Mouse (Mus musculus) hindbrain, embryonic 12.5 days (tissue): Measurements from ENCODE around the gene Cldn16. TPM values are rescaled to one million over a fixed set of nuclear protein-coding genes. Genes with fewer than 3 reads are reported as not detected.
"Not testable (repeated sequence)": the region's sequence is repeated elsewhere in the genome, so short reads cannot be mapped to it uniquely, and the experiment has no call there.

ENCODE experiments used
- ATAC-seq: fragments of 200-750 bp; cut with Nextera tagmentation; 2 replicates; pipeline ENCODE4 v1.8.0; 2017; ENCODE audit warnings: moderate TSS enrichment; ENCODE audit not compliant: low FRiP score
- H3K27ac ChIP-seq: fragments of 300-500 bp; sonication (generic); 2 replicates; pipeline ENCODE4 v1.5.1; 2016; ENCODE audit warnings: mild to moderate bottlenecking
- H3K27me3 ChIP-seq: fragments of 300-500 bp; sonication (generic); 2 replicates; pipeline ENCODE4 v1.6.1; 2016; ENCODE audit warnings: mild to moderate bottlenecking
- H3K36me3 ChIP-seq: fragments of 300-500 bp; sonication (generic); 2 replicates; pipeline ENCODE4 v1.6.1; 2016; ENCODE audit warnings: mild to moderate bottlenecking
- H3K4me1 ChIP-seq: fragments of 300-500 bp; sonication (generic); 2 replicates; pipeline ENCODE4 v1.6.1; 2016
- H3K4me2 ChIP-seq: fragments of 300-500 bp; sonication (generic); replicated peaks from 2 replicates; pipeline ENCODE4 v1.6.1; 2016; ENCODE audit warnings: mild to moderate bottlenecking
- H3K4me3 ChIP-seq: fragments of 300-500 bp; sonication (generic); 2 replicates; pipeline ENCODE4 v1.5.1; 2016; ENCODE audit warnings: mild to moderate bottlenecking
- H3K9ac ChIP-seq: fragments of 300-500 bp; sonication (generic); 2 replicates; pipeline ENCODE4 v1.6.1; 2016; ENCODE audit warnings: mild to moderate bottlenecking, moderate library complexity
- H3K9me3 ChIP-seq: fragments of 300-500 bp; sonication (generic); replicated peaks from 2 replicates; pipeline ENCODE4 v1.6.1; 2016; ENCODE audit warnings: mild to moderate bottlenecking
- WGBS: fragments of 180-500 bp; shearing (Covaris S2); methylation state at CpG from one replicate; pipeline ENCODE4 v1.1.7; 2016; 5-methylcytosine and 5-hydroxymethylcytosine counted together
- polyA plus RNA-seq: library from polyadenylated mRNA; unstranded; fragments of >200 nt; fragmentation: Nextera tagmentation; extraction: Ambion mirVana; gene quantifications from 2 replicates; pipeline ENCODE4 v1.2.1, GENCODE M21; 2016

Gene Cldn16
- polyA plus RNA-seq, 1 experiment from 2014 or later: not detected

DNA sequence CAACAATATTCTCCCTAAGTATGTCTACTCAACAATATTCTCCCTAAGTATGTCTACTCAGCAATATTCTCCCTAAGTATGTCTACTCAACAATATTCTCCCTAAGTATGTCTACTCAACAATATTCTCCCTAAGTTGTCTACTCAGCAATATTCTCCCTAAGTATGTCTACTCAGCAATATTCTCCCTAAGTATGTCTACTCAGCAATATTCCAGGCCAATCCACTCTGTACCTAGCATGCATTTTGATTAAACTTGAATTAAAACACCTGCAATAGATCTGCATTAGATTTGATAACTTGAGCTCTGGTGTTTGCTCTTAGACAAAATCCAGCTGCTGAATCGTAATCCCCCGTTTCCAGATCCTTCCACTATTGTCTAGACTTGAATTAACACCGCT, 36.8 kb downstream of the Cldn16 start:
- not testable (repeated sequence) for H3K9me3 ChIP-seq, ATAC-seq, H3K27ac ChIP-seq, H3K4me3 ChIP-seq, H3K36me3 ChIP-seq, H3K4me1 ChIP-seq, H3K27me3 ChIP-seq, H3K4me2 ChIP-seq, H3K9ac ChIP-seq
- WGBS: 87% methylated on average over 3 of the region's 3 CpGs

DNA sequence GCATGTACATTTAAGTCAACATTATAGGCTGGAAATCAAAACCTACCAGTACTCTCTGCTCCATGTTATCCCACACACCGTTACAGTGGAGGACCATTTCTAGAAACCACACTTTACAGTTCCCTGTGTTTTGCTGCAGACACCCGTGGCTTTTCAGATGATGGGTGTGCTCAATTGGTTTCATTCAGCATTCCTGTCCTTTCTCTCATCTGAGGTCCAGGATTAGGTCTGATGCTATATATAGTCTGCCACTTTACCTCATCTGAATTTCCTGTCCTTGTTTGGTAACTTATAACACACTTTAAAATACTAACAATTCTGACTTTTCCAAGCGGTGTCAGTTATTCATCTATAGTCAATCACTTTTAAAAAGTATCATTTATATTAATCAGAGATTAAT, 37.8 kb downstream of the Cldn16 start:
- no peak overlapping the region for H3K4me3 ChIP-seq
- ATAC-seq: no peak
- WGBS: 86% methylated on average over 3 of the region's 3 CpGs

DNA sequence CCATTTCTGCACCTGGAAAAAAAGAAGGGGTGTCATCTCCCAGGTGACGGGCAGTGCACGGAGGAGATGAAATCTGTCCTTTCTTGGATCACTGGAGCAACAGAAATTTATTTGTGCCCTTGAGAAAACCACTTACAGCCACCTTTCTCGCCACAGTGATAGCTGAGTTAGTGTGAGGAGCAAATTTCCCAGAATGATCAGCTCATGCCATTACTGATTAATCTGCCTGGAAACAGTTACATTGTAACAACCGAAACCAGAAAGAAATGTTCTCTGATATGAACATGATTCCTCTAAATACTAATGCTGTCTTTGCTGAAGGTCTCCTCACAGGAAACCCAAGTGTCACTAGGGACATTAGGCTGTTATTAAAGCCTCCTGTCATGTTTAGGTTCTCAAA, 42.0 kb downstream of the Cldn16 start:
- Histone ChIP-seq H3K9me3 (no peaks in the 10 kb centered on the region), H3K9ac (no peak overlapping the region), H3K36me3 (no peaks in the 10 kb centered on the region), H3K27me3 (no peaks in the 10 kb centered on the region), H3K4me3 (no peak overlapping the region), H3K4me2 (no peak overlapping the region), H3K27ac (no peak overlapping the region), H3K4me1 (no peaks in the 10 kb centered on the region)
- 84% methylated on average over 4 of the region's 4 CpGs for WGBS
- no peak for ATAC-seq

More for the DNA sequence above, 37.8 kb downstream of the Cldn16 start:
- no peaks in the 10 kb centered on the region for H3K9me3 ChIP-seq
- no peak overlapping the region for H3K4me2 ChIP-seq
- no peaks in the 10 kb centered on the region for H3K27me3 ChIP-seq
- no peaks in the 10 kb centered on the region for H3K4me1 ChIP-seq
- no peak overlapping the region for H3K27ac ChIP-seq
- H3K9ac ChIP-seq: no peak overlapping the region
- no peaks in the 10 kb centered on the region for H3K36me3 ChIP-seq

DNA sequence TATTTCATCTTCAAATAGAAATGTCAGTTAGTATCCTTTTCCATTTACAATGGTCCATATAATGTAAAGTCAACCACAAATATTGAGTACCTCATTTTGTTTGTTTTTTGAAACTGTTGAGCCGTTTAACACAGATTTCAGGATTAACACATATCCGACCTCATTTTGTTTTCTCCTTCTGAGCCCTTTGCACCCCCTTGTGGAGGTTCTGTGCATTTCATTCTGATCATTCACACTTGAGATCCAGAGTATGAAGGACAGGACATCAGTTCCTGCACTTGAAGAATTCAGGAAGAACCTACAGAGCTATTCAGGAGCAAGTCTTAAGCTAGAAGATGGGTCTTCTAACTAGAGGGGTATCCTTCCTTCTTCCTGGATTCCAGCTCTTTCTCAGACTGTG, 56.7 kb downstream of the Cldn16 start:
- no peak overlapping the region for H3K4me3 ChIP-seq
- H3K36me3 ChIP-seq: no peaks in the 10 kb centered on the region
- ATAC-seq: no peak

DNA sequence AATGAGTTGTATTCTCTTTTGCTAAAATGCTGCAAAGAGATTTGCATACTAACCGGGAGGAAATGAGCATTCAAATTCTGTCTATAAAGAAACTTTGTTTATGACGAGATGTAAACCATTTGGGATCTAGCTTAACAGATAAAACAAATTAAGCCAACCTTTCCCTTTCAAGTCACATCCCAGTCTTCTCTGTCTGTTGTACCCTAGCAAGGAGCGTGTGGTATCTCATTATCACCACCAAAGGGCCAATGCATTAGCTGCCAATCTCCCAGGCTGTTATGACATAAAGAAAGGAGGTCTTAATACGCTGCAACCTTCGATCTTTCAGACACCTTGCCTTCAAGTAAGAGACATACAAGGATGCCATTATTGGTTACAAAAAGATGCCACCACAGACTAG, 62.9 kb downstream of the Cldn16 start:
- no peak overlapping the region for H3K27ac ChIP-seq
- peaks cover 9% of the 10 kb centered on the region; the same call in 1 of the 2 replicates for H3K4me1 ChIP-seq
- 80% methylated on average over 5 of the region's 5 CpGs for WGBS

More for the DNA sequence above, 56.7 kb downstream of the Cldn16 start:
- H3K4me1 ChIP-seq: no peaks in the 10 kb centered on the region
- H3K9ac ChIP-seq: no peak overlapping the region
- no peaks in the 10 kb centered on the region for H3K27me3 ChIP-seq
- H3K9me3 ChIP-seq: no peaks in the 10 kb centered on the region
- WGBS: 62% methylated on average over 2 of the region's 2 CpGs
- no peak overlapping the region for H3K4me2 ChIP-seq
- H3K27ac ChIP-seq: no peak overlapping the region

DNA sequence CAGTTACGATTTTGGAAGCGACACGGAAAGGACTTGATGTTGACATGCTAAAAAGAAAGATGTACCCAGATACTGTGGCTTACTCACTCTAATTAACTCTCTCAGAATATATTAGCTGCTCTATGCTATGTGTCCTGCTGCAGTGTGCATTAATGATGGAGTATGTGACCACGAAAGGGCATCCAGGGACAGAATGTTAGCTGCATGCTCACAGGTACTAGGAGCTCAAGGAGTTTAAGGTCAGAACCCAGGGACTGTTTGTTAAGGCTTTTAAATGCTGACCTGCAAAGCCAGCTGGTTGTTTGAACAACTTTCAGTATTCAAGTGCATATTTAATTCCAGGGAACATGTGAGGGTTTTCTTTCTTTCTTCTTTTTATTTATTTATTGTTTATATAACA, 63.7 kb downstream of the Cldn16 start, which contains the start of gene Tmem207:
Tmem207 (minus strand) TSS at position 101 of the 400 bp plus-strand sequence.
- Histone ChIP-seq H3K4me2 (no peak within 1 kb of the TSS), H3K27me3 (no peaks in the 10 kb centered on the region), H3K9me3 (no peaks in the 10 kb centered on the region), H3K27ac (no peak within 1 kb of the TSS), H3K4me1 (peaks cover 9% of the 10 kb centered on the region; the same call in 1 of the 2 replicates), H3K9ac (no peak within 1 kb of the TSS), H3K4me3 (no peak within 1 kb of the TSS), H3K36me3 (no peaks in the 10 kb centered on the region)
- WGBS: 82% methylated on average over 4 of the region's 4 CpGs
- no peak for ATAC-seq

More for the DNA sequence above, 62.9 kb downstream of the Cldn16 start:
- H3K4me3 ChIP-seq: no peak overlapping the region
- no peak overlapping the region for H3K4me2 ChIP-seq
- no peak for ATAC-seq
- no peaks in the 10 kb centered on the region for H3K27me3 ChIP-seq
- H3K9ac ChIP-seq: no peak overlapping the region
- no peaks in the 10 kb centered on the region for H3K9me3 ChIP-seq
- no peaks in the 10 kb centered on the region for H3K36me3 ChIP-seq

DNA sequence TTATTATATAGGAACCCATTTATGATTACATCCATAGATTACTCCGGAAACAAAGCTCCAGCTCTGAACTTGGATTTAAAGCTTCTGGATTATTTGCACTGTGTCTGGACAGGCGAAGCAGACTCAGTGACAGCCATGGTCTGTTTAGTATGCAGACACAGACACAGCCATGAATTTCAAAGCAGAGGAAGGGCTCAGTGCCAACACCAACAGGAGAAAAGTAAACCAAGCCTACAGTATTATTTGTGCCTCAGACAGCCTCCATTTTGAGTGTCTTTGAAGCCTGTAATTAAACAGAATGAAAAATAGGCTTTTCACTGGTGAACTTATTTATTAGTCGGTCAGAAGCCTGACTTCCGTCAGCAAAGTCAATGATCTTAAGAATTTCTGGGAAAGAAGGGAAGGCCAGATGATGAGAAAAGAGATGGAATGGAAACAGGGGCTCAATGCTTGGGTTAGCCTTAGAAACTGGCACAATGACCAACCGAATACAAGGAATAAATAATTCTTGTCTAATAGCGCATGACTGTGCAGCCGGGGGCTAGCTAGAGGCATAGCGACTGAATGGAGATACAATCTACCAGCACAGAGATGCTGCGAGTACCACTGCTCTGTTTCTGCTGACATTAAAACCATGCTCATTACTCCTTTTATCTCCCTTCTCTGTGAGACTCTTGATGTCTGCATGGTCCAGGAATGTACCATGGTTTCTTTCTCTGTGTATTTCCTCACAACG, 65.2 kb downstream of the Cldn16 start:
- 67% methylated on average over 10 of the region's 10 CpGs for WGBS
- Histone ChIP-seq H3K4me2 (no peak overlapping the region), H3K9ac (no peak overlapping the region), H3K4me1 (peaks cover 9% of the 10 kb centered on the region; the same call in 1 of the 2 replicates), H3K27me3 (no peaks in the 10 kb centered on the region), H3K27ac (peak overlapping the region; percentile 49), H3K9me3 (no peaks in the 10 kb centered on the region), H3K36me3 (no peaks in the 10 kb centered on the region), H3K4me3 (no peak overlapping the region)
- peak; percentile 92 for ATAC-seq

DNA sequence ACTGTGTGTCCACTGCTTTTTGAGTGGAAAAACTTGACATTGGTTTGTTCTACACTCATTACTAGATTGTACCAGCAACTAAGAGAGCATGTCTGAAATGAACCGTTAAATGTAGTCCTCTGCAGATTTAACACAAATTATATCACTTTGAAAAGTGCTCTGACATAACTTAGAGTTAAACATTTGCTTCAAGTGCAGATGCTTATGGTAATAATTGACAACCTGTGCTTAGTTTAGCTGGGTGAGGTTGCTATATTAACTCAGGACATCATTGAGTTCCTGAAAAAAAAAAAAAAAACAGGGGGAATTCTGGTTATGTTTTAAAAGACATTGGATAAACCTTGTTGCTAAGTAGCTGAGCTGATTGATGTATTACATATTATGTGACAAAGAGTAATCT, 67.5 kb downstream of the Cldn16 start:
- Histone ChIP-seq H3K4me2 (no peak overlapping the region), H3K9ac (no peak overlapping the region), H3K9me3 (no peaks in the 10 kb centered on the region), H3K4me3 (no peak overlapping the region), H3K27me3 (no peaks in the 10 kb centered on the region), H3K4me1 (peaks cover 9% of the 10 kb centered on the region; the same call in 1 of the 2 replicates), H3K36me3 (no peaks in the 10 kb centered on the region), H3K27ac (no peak overlapping the region)
- ATAC-seq: no peak
- 92% methylated on average over 1 of the region's 1 CpGs for WGBS

DNA sequence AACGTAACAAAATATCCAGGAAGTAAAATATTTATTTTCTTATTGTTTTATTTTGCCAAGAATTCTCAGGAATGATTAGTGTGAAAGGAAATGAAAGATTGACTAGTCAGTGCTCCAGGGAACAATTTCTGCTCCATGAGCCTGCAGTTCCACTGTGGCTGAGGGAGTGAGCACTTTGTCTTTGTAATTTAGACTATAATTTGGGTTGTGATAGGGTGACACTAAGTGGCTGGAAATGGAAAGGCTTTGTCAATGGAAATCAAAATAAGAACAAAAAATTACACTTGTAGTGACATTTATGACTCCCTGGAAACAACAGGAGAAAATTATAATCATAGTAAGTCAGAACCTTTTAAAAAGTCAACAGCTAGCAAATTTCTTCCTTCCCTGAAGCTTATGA, 69.4 kb downstream of the Cldn16 start:
- ATAC-seq: no peak
- Histone ChIP-seq H3K4me1 (peaks cover 9% of the 10 kb centered on the region; the same call in 1 of the 2 replicates), H3K36me3 (no peaks in the 10 kb centered on the region), H3K4me3 (no peak overlapping the region), H3K9ac (no peak overlapping the region), H3K9me3 (no peaks in the 10 kb centered on the region), H3K27ac (no peak overlapping the region), H3K27me3 (no peaks in the 10 kb centered on the region), H3K4me2 (no peak overlapping the region)
- WGBS: 87% methylated on average over 1 of the region's 1 CpGs

Other genes starting within 250 kb of the Cldn16 start
- 8.7 and 10.0 TPM in 2 replicates for gene Cldn1, start 91.3 kb upstream of the Cldn16 start, polyA plus RNA-seq
- gene Tmem207, start 63.6 kb downstream of the Cldn16 start, polyA plus RNA-seq: 0.52 TPM in 1 of 2 replicates, not detected in the other
- 5.9 and 7.8 TPM in 2 replicates for gene Il1rap, start 118.6 kb downstream of the Cldn16 start, polyA plus RNA-seq